Mouse (Mus musculus) cerebellum, postnatal 4 days (tissue): ENCODE measurements around the gene Pdss2.

Experiments
- DNase-seq, 2 experiments: peaks; one replicate each; pipeline ENCODE4 v3.0.0; 2022; ENCODE audit warnings: low spot score in 2 of 2, mixed read lengths in 1 of 2

Gene Pdss2

GRCm38 (mm10) chr10:43483426-43483995 lies 262.2 kb downstream of the Pdss2 start:
- no peak for DNase-seq

- DNase-seq: no peak
Observed at GRCm38 (mm10) chr10:43485751-43486268, 264.5 kb downstream of the Pdss2 start.

- no peak for DNase-seq
Observed at GRCm38 (mm10) chr10:43487441-43488010, 266.2 kb downstream of the Pdss2 start.

- no peak for DNase-seq
Observed at GRCm38 (mm10) chr10:43488258-43488657, 267.0 kb downstream of the Pdss2 start.

GRCm38 (mm10) chr10:43489139-43489538 lies 267.9 kb downstream of the Pdss2 start:
- no peak for DNase-seq

GRCm38 (mm10) chr10:43489550-43489949 lies 268.3 kb downstream of the Pdss2 start:
- no peak for DNase-seq

GRCm38 (mm10) chr10:43490034-43490433 lies 268.7 kb downstream of the Pdss2 start:
- DNase-seq: no peak

GRCm38 (mm10) chr10:43490846-43491245 lies 269.6 kb downstream of the Pdss2 start:
- DNase-seq: no peak

GRCm38 (mm10) chr10:43502599-43502998 lies 281.3 kb downstream of the Pdss2 start:
- DNase-seq: no peak

GRCm38 (mm10) chr10:43504291-43504690 lies 283.0 kb downstream of the Pdss2 start:
- no peak for DNase-seq

GRCm38 (mm10) chr10:43507051-43507450 lies 285.8 kb downstream of the Pdss2 start:
- DNase-seq: no peak

GRCm38 (mm10) chr10:43509228-43509627 lies 287.9 kb downstream of the Pdss2 start:
- no peak for DNase-seq

GRCm38 (mm10) chr10:43512976-43513375 lies 291.7 kb downstream of the Pdss2 start:
- no peak for DNase-seq
